Mouse (Mus musculus): ENCODE data around the gene Mgst1.

- no peak for TF ChIP-seq GATA1 (IDR thresholded peaks at IDR 0.05; ENCODE audit: low read depth, low read length)
- no peak for TF ChIP-seq CHD1 (IDR thresholded peaks at IDR 0.05; ENCODE audit: low read depth, low read length)
- TF ChIP-seq TCF12 (IDR thresholded peaks at IDR 0.05; ENCODE audit: low read depth, low read length): no peak
- no peak for TF ChIP-seq MAX (IDR thresholded peaks at IDR 0.05; ENCODE audit: low read length)
- no peak for TF ChIP-seq CTCF (IDR thresholded peaks at IDR 0.05 in 2 of 3, conservative IDR thresholded peaks at IDR 0.05 in 1 of 3; ENCODE audit: control insufficient read depth in 1 of 3, insufficient read depth in 1 of 3, low read depth in 2 of 3, low read length in 3 of 3, poor library complexity in 1 of 3, severe bottlenecking in 1 of 3)
- TF ChIP-seq POLR2A (IDR thresholded peaks at IDR 0.05; ENCODE audit: control insufficient read depth in 1 of 2, insufficient read depth in 1 of 2, low read depth in 1 of 2, low read length in 2 of 2, poor library complexity in 1 of 2): no peak
- no peak for TF ChIP-seq ELF1 (IDR thresholded peaks at IDR 0.05; ENCODE audit: low read depth, low read length)
- TF ChIP-seq MYC (IDR thresholded peaks at IDR 0.05; ENCODE audit: low read depth, low read length): no peak
- TF ChIP-seq TAL1 (IDR thresholded peaks at IDR 0.05; ENCODE audit: low read length): no peak
- TF ChIP-seq MAZ (IDR thresholded peaks at IDR 0.05; ENCODE audit: low read depth, low read length): no peak
- TF ChIP-seq CHD2 (IDR thresholded peaks at IDR 0.05; ENCODE audit: low read length): no peak
- no peak for TF ChIP-seq SIN3A (IDR thresholded peaks at IDR 0.05; ENCODE audit: low read length)
- TF ChIP-seq USF1 (IDR thresholded peaks at IDR 0.05; ENCODE audit: low read depth, low read length): no peak
- no peak for TF ChIP-seq JUND (IDR thresholded peaks at IDR 0.05; ENCODE audit: low read depth, low read length)
Observed at GRCm38 (mm10) chr6:138092432-138092831, 47.7 kb upstream of the Mgst1 start.
